10 mouse cellular contexts compared by ENCODE assay signal in genomic region chr4:148271656-148272055, GRCm38 (mm10). TPM values are rescaled to one million over a fixed set of nuclear protein-coding genes. Genes with fewer than 3 reads are reported as not detected.
DNase-seq lines count a peak whose midpoint lies in the region; ATAC-seq lines count a peak whose summit lies in the region.
"Had no signal": no experiment of that assay in that cellular context is flagged by ENCODE, and none has a peak within 500 bp of the region (broad histone marks: within the 10 kb centered on the region; RNA-seq: fewer than 3 reads in every experiment).

No protein-coding gene starts in this region.

- intact Hi-C loops in left cerebral cortex, postnatal 14 days (cut with DNase I) = no loop called here

- 4% methylated on average over 39 of the region's 39 CpGs for WGBS in heart, embryonic 11.5 days (ENCODE audit: insufficient replicate concordance)
- 5% methylated on average over 39 of the region's 39 CpGs for WGBS in forebrain, embryonic 15.5 days
- WGBS in midbrain, embryonic 11.5 days = 7% methylated on average over 39 of the region's 39 CpGs

- H3K9ac ChIP-seq in heart, embryonic 11.5 days (ENCODE audit: low read depth, low read length) = no peak overlapping the region
- no peak overlapping the region for H3K9ac ChIP-seq in forebrain, embryonic 15.5 days (replicated peaks)
- no peak overlapping the region for H3K9ac ChIP-seq in midbrain, embryonic 11.5 days (ENCODE audit: low read length)

- no peaks in the 10 kb centered on the region for H3K9me3 ChIP-seq in heart, embryonic 11.5 days (replicated peaks; ENCODE audit: control insufficient read depth, low read length)
- no peaks in the 10 kb centered on the region for H3K9me3 ChIP-seq in forebrain, embryonic 15.5 days
- no peaks in the 10 kb centered on the region for H3K9me3 ChIP-seq in midbrain, embryonic 11.5 days (ENCODE audit: control insufficient read depth, low read length)

- H3K4me3 ChIP-seq in heart, embryonic 11.5 days (ENCODE audit: low read depth, low read length) = peak overlapping the region; percentile 17
- H3K4me3 ChIP-seq in forebrain, embryonic 15.5 days = peak overlapping the region; percentile 25
- H3K4me3 ChIP-seq in midbrain, embryonic 11.5 days (ENCODE audit: low read depth, low read length) = no peak overlapping the region

- DNase-seq in heart, adult 8-10 months (ENCODE audit: low spot score) = no peak
- peak; percentile 48 for DNase-seq in WW6 (ENCODE audit: low read depth, low spot score)
- no peak for DNase-seq in midbrain, embryonic 11.5 days (ENCODE audit: low spot score, missing footprints)
- no peak for DNase-seq in left cerebral cortex, postnatal 14 days (ENCODE audit: low spot score in 2 of 2)
- no peak for DNase-seq in thymus, adult 18-20 months
- no peak for DNase-seq in gastrocnemius, adult 8-10 months (ENCODE audit: low spot score in 2 of 2)

- H3K4me1 ChIP-seq in heart, embryonic 11.5 days (ENCODE audit: control insufficient read depth, insufficient read depth, low read length) = no peaks in the 10 kb centered on the region
- peaks cover 42% of the 10 kb centered on the region for H3K4me1 ChIP-seq in forebrain, embryonic 15.5 days
- H3K4me1 ChIP-seq in midbrain, embryonic 11.5 days (ENCODE audit: control insufficient read depth, insufficient read depth, low read length) = peaks cover 14% of the 10 kb centered on the region

- peak overlapping the region; percentile 45 for H3K4me2 ChIP-seq in heart, embryonic 11.5 days
- peak overlapping the region; percentile 33 for H3K4me2 ChIP-seq in forebrain, embryonic 15.5 days (replicated peaks)
- peak overlapping the region; percentile 28 for H3K4me2 ChIP-seq in midbrain, embryonic 11.5 days

- no peak overlapping the region for H3K27ac ChIP-seq in heart, embryonic 11.5 days (ENCODE audit: low read depth, low read length)
- H3K27ac ChIP-seq in forebrain, embryonic 15.5 days (replicated peaks) = no peak overlapping the region
- no peak overlapping the region for H3K27ac ChIP-seq in midbrain, embryonic 11.5 days (ENCODE audit: low read depth, low read length)

- no peak for ATAC-seq in heart, embryonic 11.5 days (replicated peaks; ENCODE audit: insufficient number of reproducible peaks, low FRiP score, low TSS enrichment)
- ATAC-seq in forebrain, embryonic 15.5 days (replicated peaks) = peak; percentile 51; the same call in 1 of the 2 replicates
- ATAC-seq in midbrain, embryonic 11.5 days (ENCODE audit: low FRiP score) = peak; percentile 49; the same call in 1 of the 2 replicates

- H3K27me3 ChIP-seq in heart, embryonic 11.5 days (ENCODE audit: control insufficient read depth, insufficient read depth, low read length) = peaks cover 53% of the 10 kb centered on the region
- H3K27me3 ChIP-seq in forebrain, embryonic 15.5 days = peaks cover 19% of the 10 kb centered on the region
- H3K27me3 ChIP-seq in midbrain, embryonic 11.5 days (ENCODE audit: control insufficient read depth, insufficient read depth, low read length) = peaks cover 18% of the 10 kb centered on the region

- no peaks in the 10 kb centered on the region for H3K36me3 ChIP-seq in heart, embryonic 11.5 days (ENCODE audit: control insufficient read depth, insufficient read depth, low read length)
- H3K36me3 ChIP-seq in forebrain, embryonic 15.5 days = peaks cover 36% of the 10 kb centered on the region
- no peaks in the 10 kb centered on the region for H3K36me3 ChIP-seq in midbrain, embryonic 11.5 days (ENCODE audit: control insufficient read depth, insufficient read depth, low read length)

RNA-seq across cellular contexts. Expression of gene Disp3, which starts 16.1 kb away (rescaled TPM):
- polyA plus RNA-seq in heart, embryonic 11.5 days (2014; fragmentation: Nextera tagmentation; extraction: Ambion mirVana) = 0.06 TPM in 1 of 2 replicates, not detected in the other
- total RNA-seq in heart, adult 8-10 months (2022) = under 1 TPM in 1 of 4 experiments, not detected in 3; 0.06 TPM
- 11.5 and 14.4 TPM in 2 replicates for polyA plus RNA-seq in forebrain, embryonic 15.5 days (2015; fragmentation: Nextera tagmentation; extraction: Ambion mirVana)
- 2.5 and 2.9 TPM in 2 replicates for polyA plus RNA-seq in midbrain, embryonic 11.5 days (2014; fragmentation: Nextera tagmentation; extraction: Ambion mirVana)
- total RNA-seq in left cerebral cortex, postnatal 14 days (2021) = 10 to 100 TPM; 23.0 to 24.8 TPM
- under 1 TPM in 2 of 4 experiments, not detected in 2; 0.10 to 0.11 TPM for total RNA-seq in gastrocnemius, adult 8-10 months (2022)
- total RNA-seq: heart, postnatal 25 days; megakaryocyte progenitor cell, adult 5-6 weeks had no signal

Comparison
In these comparisons a context has a peak if more than half of its experiments do, and no peak if none do; other contexts are left out.
1. RNA of gene Disp3, which starts 16.1 kb away (total RNA-seq): 23.0 to 24.8 TPM in left cerebral cortex, postnatal 14 days; 0.10 to 0.11 TPM in gastrocnemius, adult 8-10 months and 0.06 TPM in heart, adult 8-10 months; every median in the first group is over 10 times any median in the second.
2. Peak in every context shown above with its lines, with median percentiles within 50 percentile points of each other: H3K4me2 ChIP-seq.